Mouse (Mus musculus) kidney, adult 2 months (tissue): Measurements from ENCODE around the gene Endov. TPM values are rescaled to one million over a fixed set of nuclear protein-coding genes. Genes with fewer than 3 reads are reported as not detected.

Experiments
- DNase-seq: peaks from one replicate; pipeline ENCODE4 v3.0.0; 2021
- H3K27ac ChIP-seq: fragments of 200-500 bp; 2 replicates; pipeline ENCODE4 v1.5.1; 2012; ENCODE audit warnings: low read depth, low read length, control low read depth, inconsistent platforms; ENCODE audit not compliant: insufficient read depth
- H3K27me3 ChIP-seq: fragments of 200-500 bp; replicated peaks from 2 replicates; pipeline ENCODE4 v1.6.1; 2012; ENCODE audit warnings: mild to moderate bottlenecking, moderate library complexity, low read length, inconsistent platforms; ENCODE audit not compliant: control insufficient read depth, insufficient read depth
- H3K36me3 ChIP-seq: fragments of 200-500 bp; 2 replicates; pipeline ENCODE4 v1.6.1; 2012; ENCODE audit warnings: mild to moderate bottlenecking, moderate library complexity, low read length, inconsistent platforms; ENCODE audit not compliant: control insufficient read depth, insufficient read depth
- H3K4me1 ChIP-seq: fragments of 200-500 bp; 2 replicates; pipeline ENCODE4 v1.6.1; 2011; ENCODE audit warnings: low read length; ENCODE audit not compliant: control insufficient read depth, insufficient read depth
- H3K4me3 ChIP-seq: fragments of 200-500 bp; 2 replicates; pipeline ENCODE4 v1.5.1; 2011; ENCODE audit warnings: mild to moderate bottlenecking, low read depth, low read length, control low read depth; ENCODE audit not compliant: insufficient read depth
- CTCF ChIP-seq: fragments of 200-500 bp; conservative IDR thresholded peaks from 2 replicates; pipeline ENCODE4 v1.5.1; 2011; ENCODE audit warnings: low read depth, mild to moderate bottlenecking, control low read depth, low read length, moderate library complexity, mixed read lengths; ENCODE audit not compliant: insufficient read depth, insufficient read length
- POLR2A ChIP-seq: fragments of 200-500 bp; IDR thresholded peaks from one replicate; pipeline ENCODE4 v1.6.1; 2011; ENCODE audit warnings: low read depth, low read length, control low read depth
- WGBS: fragments of 180-500 bp; shearing (Covaris S2); methylation state at CpG from one replicate; pipeline ENCODE4 v1.1.7; 2018; 5-methylcytosine and 5-hydroxymethylcytosine counted together
- polyA plus RNA-seq: library from polyadenylated mRNA; depleted of rRNA; stranded (reverse); fragments of >200 nt; gene quantifications from 2 replicates; pipeline ENCODE4 v1.2.3, GENCODE M21; 2012

Gene Endov
- polyA plus RNA-seq, 1 experiment: 14.1 TPM

- no peak for TF ChIP-seq CTCF
- no peak for TF ChIP-seq POLR2A
- DNase-seq: no peak
- Histone ChIP-seq H3K27ac (no peak overlapping the region), H3K4me3 (no peak overlapping the region), H3K27me3 (no peaks in the 10 kb centered on the region), H3K36me3 (no peaks in the 10 kb centered on the region), H3K4me1 (no peaks in the 10 kb centered on the region; the same call in 1 of the 2 replicates)
- WGBS: 53% methylated on average over 4 of the region's 4 CpGs
These were observed 2.4 kb downstream of the Endov start for GRCm38 (mm10) chr11:119493516-119493915.

DNA sequence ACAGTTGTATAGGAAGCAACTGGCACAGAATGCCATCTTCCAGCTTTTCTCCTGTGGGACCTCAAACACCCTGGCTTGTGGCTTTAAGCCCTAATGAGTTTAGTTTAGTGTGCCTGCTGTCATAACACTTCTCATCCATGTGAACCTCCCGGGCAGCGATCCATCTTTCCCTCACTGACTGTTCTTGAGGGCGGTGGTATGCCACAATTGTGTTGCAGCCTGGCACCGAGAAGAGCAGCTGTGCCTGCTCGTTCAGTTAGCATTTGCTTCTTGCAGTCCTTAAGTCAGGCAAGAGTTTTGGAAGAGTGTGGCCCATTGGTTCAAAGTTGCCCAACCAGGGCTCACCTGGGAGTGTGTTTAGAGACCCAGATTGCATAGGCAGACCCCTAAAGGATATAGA lies 5.0 kb downstream of the Endov start:
- H3K4me1 ChIP-seq: no peaks in the 10 kb centered on the region
- no peak for DNase-seq
- no peak overlapping the region for H3K4me3 ChIP-seq
- TF ChIP-seq POLR2A: no peak
- no peak for TF ChIP-seq CTCF
- H3K27ac ChIP-seq: no peak overlapping the region
- 91% methylated on average over 5 of the region's 5 CpGs for WGBS
- no peaks in the 10 kb centered on the region for H3K36me3 ChIP-seq
- no peaks in the 10 kb centered on the region for H3K27me3 ChIP-seq

GRCm38 (mm10) chr11:119497451-119497850 lies 6.3 kb downstream of the Endov start:
- H3K36me3 ChIP-seq: no peaks in the 10 kb centered on the region
- no peak overlapping the region for H3K4me3 ChIP-seq
- DNase-seq: no peak
- H3K27ac ChIP-seq: no peak overlapping the region
- H3K27me3 ChIP-seq: no peaks in the 10 kb centered on the region
- TF ChIP-seq POLR2A: no peak
- no peak for TF ChIP-seq CTCF
- WGBS: 76% methylated on average over 4 of the region's 4 CpGs
- H3K4me1 ChIP-seq: no peaks in the 10 kb centered on the region

DNA sequence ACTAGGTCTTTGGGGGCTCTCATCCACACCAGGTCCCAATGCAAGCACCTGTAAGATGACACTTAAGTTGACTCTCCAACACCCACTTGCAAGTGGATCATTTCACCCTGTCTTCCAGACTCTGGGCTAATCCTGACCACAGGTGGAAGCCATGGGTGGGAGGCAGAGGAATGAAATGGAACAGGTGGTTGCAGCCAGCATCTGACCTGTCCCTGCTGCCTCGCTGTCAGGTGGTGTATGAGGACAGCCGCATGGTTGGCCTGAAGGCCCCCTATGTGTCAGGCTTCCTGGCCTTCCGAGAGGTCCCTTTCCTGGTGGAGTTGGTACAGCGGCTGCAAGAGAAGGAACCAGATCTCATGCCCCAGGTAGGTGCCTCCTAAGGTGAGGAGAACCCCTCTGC lies 8.2 kb downstream of the Endov start:
- WGBS: 93% methylated on average over 4 of the region's 4 CpGs
- H3K4me1 ChIP-seq: no peaks in the 10 kb centered on the region
- H3K36me3 ChIP-seq: no peaks in the 10 kb centered on the region
- no peaks in the 10 kb centered on the region for H3K27me3 ChIP-seq
- TF ChIP-seq CTCF (no peak), POLR2A (no peak)
- no peak overlapping the region for H3K27ac ChIP-seq
- DNase-seq: no peak
- no peak overlapping the region for H3K4me3 ChIP-seq

DNA sequence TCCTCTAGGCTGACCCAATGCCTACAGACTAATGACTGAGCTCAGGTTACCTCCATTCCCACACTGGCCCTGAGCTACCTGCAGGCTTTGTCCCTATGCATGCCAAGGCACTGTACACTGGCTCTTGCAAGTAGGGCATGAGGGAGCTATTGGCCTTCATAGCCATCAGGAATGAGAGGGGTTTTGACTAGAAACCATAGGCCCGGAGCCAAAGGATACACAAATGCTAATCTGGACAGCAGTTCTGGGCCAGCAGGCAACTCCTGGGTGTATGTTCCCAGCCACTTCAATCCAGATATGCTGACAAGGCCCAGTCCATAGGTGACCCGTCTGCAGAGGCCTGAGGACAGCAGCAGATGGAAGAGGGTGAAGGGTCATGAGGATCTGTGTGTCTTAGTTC lies 8.9 kb downstream of the Endov start:
- no peak for TF ChIP-seq POLR2A
- no peak for TF ChIP-seq CTCF
- 82% methylated on average over 2 of the region's 2 CpGs for WGBS
- no peaks in the 10 kb centered on the region for H3K36me3 ChIP-seq

DNA sequence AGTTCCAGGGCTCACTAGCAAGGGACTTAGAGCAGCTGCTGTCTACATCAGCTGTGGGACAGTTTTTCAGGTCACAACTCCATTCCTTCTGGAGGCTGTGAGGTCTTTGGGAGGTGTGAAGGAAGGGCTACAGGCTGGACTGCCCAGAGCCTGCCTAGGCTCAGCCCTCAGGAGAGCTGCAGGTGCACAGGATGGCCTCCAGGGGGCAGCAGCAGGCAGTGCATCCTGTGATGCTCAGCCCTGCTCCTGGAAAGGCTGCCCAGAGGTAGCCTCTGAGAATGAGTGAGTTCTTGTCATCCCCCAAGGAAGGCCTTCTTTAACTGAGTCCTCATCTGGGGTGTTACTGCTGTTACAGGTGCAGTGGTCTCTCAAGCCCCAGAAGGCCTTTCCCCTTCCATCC lies 12.5 kb downstream of the Endov start:
- Histone ChIP-seq H3K4me1 (no peaks in the 10 kb centered on the region), H3K27ac (no peak overlapping the region), H3K4me3 (no peak overlapping the region), H3K27me3 (no peaks in the 10 kb centered on the region), H3K36me3 (no peaks in the 10 kb centered on the region)
- DNase-seq: peak; percentile 54
- peak; percentile 97 for TF ChIP-seq CTCF
- TF ChIP-seq POLR2A: no peak

More for the DNA sequence above, 8.9 kb downstream of the Endov start:
- Histone ChIP-seq H3K27me3 (no peaks in the 10 kb centered on the region), H3K27ac (no peak overlapping the region), H3K4me3 (no peak overlapping the region), H3K4me1 (no peaks in the 10 kb centered on the region)
- no peak for DNase-seq

GRCm38 (mm10) chr11:119506386-119506785 lies 15.2 kb downstream of the Endov start:
- no peak for DNase-seq
- Histone ChIP-seq H3K4me3 (no peak overlapping the region), H3K27ac (no peak overlapping the region), H3K27me3 (no peaks in the 10 kb centered on the region), H3K4me1 (no peaks in the 10 kb centered on the region), H3K36me3 (no peaks in the 10 kb centered on the region)
- TF ChIP-seq POLR2A: no peak
- TF ChIP-seq CTCF: no peak
- WGBS: 79% methylated on average over 4 of the region's 4 CpGs

- Histone ChIP-seq H3K4me1 (no peaks in the 10 kb centered on the region), H3K27ac (no peak overlapping the region), H3K36me3 (no peaks in the 10 kb centered on the region), H3K4me3 (no peak overlapping the region), H3K27me3 (no peaks in the 10 kb centered on the region)
- TF ChIP-seq CTCF: no peak
- TF ChIP-seq POLR2A: no peak
- no peak for DNase-seq
- 89% methylated on average over 8 of the region's 8 CpGs for WGBS
These were observed 16.6 kb downstream of the Endov start for GRCm38 (mm10) chr11:119507772-119508171.
